Mouse (Mus musculus): ENCODE measurements around the gene Rabgef1. TPM values are rescaled to one million over a fixed set of nuclear protein-coding genes. Genes with fewer than 3 reads are reported as not detected.
A peak's percentile ranks its signal among the peaks of the same experiment; 100 is the strongest.

Rabgef1 gene
- total and polyA plus RNA-seq, 3 experiments: 20.1 to 34.4 (median 26.4) TPM

DNA sequence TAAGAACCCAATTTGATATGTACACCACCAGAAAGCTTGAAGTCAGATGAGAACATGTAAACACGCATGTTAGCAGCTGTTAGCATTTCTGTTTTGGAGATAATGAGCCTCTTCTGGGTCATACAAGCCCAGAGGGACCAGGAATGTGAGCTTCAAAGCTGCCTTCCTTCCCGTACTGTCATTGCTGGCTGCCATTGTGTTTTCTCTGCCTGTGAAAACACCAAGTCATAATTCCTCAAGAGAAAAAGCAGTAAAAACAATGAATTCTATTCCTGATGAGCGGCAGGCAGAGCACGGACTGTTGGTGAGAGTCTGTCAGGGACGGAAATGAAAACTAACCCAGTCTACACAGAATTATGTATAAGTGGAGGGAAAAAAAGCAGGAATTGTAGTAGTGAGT, 47.3 kb upstream of the Rabgef1 start:
- no peak overlapping the region for H3K4me3 ChIP-seq (replicated peaks in 1 of 3; ENCODE audit: low read depth in 2 of 3, low read length in 2 of 3, poor library complexity in 1 of 3)
- no peak overlapping the region for H3K27ac ChIP-seq (ENCODE audit: insufficient read depth, low read depth)
- dilution Hi-C loops (cut with MboI; ENCODE audit: extremely low pct_ligation_motif_present, extremely low pct_unique_long_range_greater_than_20kb, low sequenced_read_pairs) (no loop called here), in situ Hi-C loops (cut with MboI; ENCODE audit: low pct_ligation_motif_present, low pct_unique_long_range_greater_than_20kb, low sequenced_read_pairs) (no loop called here)
- no peak overlapping the region for H3K9ac ChIP-seq (ENCODE audit: insufficient read depth, low read depth)
- TF ChIP-seq ELF1 (IDR thresholded peaks at IDR 0.05; ENCODE audit: low read depth, low read length): no peak
- TF ChIP-seq CTCF (conservative IDR thresholded peaks at IDR 0.05 in 1 of 2, IDR thresholded peaks at IDR 0.05 in 1 of 2; ENCODE audit: low read depth in 2 of 2, low read length in 2 of 2): no peak
- TF ChIP-seq MEF2A (IDR thresholded peaks at IDR 0.05; ENCODE audit: borderline replicate concordance, low read depth, low read length): no peak
- TF ChIP-seq ETS1 (conservative IDR thresholded peaks at IDR 0.05; ENCODE audit: low read depth, low read length): no peak
- H3K79me2 ChIP-seq (replicated peaks; ENCODE audit: control insufficient read depth, extremely low read depth, insufficient read depth, poor library complexity, severe bottlenecking): peaks cover 19% of the 10 kb centered on the region
- H3K36me3 ChIP-seq (replicated peaks in 1 of 2; ENCODE audit: control insufficient read depth in 1 of 2, insufficient read depth in 1 of 2, low read length in 1 of 2): peaks cover 9 to 69% of the 10 kb centered on the region in 2 experiments
- H3K4me1 ChIP-seq (ENCODE audit: control insufficient read depth in 1 of 2, insufficient read depth in 2 of 2): peaks cover 14 to 44% of the 10 kb centered on the region in 2 experiments
- H3K4me2 ChIP-seq (ENCODE audit: insufficient read depth, low read depth, poor library complexity, severe bottlenecking): no peak overlapping the region
- H3K9me3 ChIP-seq (replicated peaks; ENCODE audit: low read length): no peaks in the 10 kb centered on the region
- no peak for DNase-seq (ENCODE audit: extremely low read depth)
- H3K27me3 ChIP-seq (replicated peaks): no peaks in the 10 kb centered on the region

- in situ Hi-C loops (cut with MboI; ENCODE audit: low pct_ligation_motif_present, low pct_unique_long_range_greater_than_20kb, low sequenced_read_pairs): no loop called here
- no peaks in the 10 kb centered on the region for H3K27me3 ChIP-seq (replicated peaks)
- 0 out of 2 replicates have a peak, but pooled peaks cover 2% of the 10 kb centered on the region for H3K79me2 ChIP-seq (replicated peaks; ENCODE audit: control insufficient read depth, extremely low read depth, insufficient read depth, poor library complexity, severe bottlenecking)
- dilution Hi-C loops (cut with MboI; ENCODE audit: extremely low pct_ligation_motif_present, extremely low pct_unique_long_range_greater_than_20kb, low sequenced_read_pairs): no loop called here
- peaks cover 12 to 75% of the 10 kb centered on the region in 2 experiments for H3K36me3 ChIP-seq (replicated peaks in 1 of 2; ENCODE audit: control insufficient read depth in 1 of 2, insufficient read depth in 1 of 2, low read length in 1 of 2)
- H3K9me3 ChIP-seq (replicated peaks; ENCODE audit: low read length): no peaks in the 10 kb centered on the region
- no peak for TF ChIP-seq ZMIZ1 (IDR thresholded peaks at IDR 0.05; ENCODE audit: low read depth, low read length)
- no peak for TF ChIP-seq CTCF (conservative IDR thresholded peaks at IDR 0.05 in 1 of 2, IDR thresholded peaks at IDR 0.05 in 1 of 2; ENCODE audit: low read depth in 2 of 2, low read length in 2 of 2)
- no peak for TF ChIP-seq ELF1 (IDR thresholded peaks at IDR 0.05; ENCODE audit: low read depth, low read length)
- 0 out of 2 replicates have a peak, but pooled peaks have one; percentile 25 for TF ChIP-seq ETS1 (conservative IDR thresholded peaks at IDR 0.05; ENCODE audit: low read depth, low read length)
- TF ChIP-seq BHLHE40 (IDR thresholded peaks at IDR 0.05; ENCODE audit: low read depth, low read length): peak; percentile 74
- TF ChIP-seq IRF4 (IDR thresholded peaks at IDR 0.05; ENCODE audit: low read depth, low read length): no peak
- TF ChIP-seq ZC3H11A (IDR thresholded peaks at IDR 0.05; ENCODE audit: low read depth, low read length): no peak
- TF ChIP-seq USF2 (conservative IDR thresholded peaks at IDR 0.05; ENCODE audit: low read depth, low read length): peak; percentile 45; the same call in 1 of the 2 replicates
- no peak for TF ChIP-seq KAT2A (IDR thresholded peaks at IDR 0.05; ENCODE audit: insufficient replicate concordance, low read length)
- no peak for TF ChIP-seq JUN (IDR thresholded peaks at IDR 0.05; ENCODE audit: insufficient read depth, low read depth, low read length)
- no peak for TF ChIP-seq PAX5 (IDR thresholded peaks at IDR 0.05; ENCODE audit: low read length)
- TF ChIP-seq MAZ (IDR thresholded peaks at IDR 0.05; ENCODE audit: low read depth, low read length): no peak
- TF ChIP-seq POLR2A (IDR thresholded peaks at IDR 0.05; ENCODE audit: low read depth, low read length): no peak
- peak; percentile 61 for TF ChIP-seq USF1 (IDR thresholded peaks at IDR 0.05; ENCODE audit: low read depth, low read length)
- peak; percentile 7; the same call in 1 of the 2 replicates for TF ChIP-seq MEF2A (IDR thresholded peaks at IDR 0.05; ENCODE audit: borderline replicate concordance, low read depth, low read length)
- no peak for TF ChIP-seq CHD2 (IDR thresholded peaks at IDR 0.05; ENCODE audit: low read length)
- TF ChIP-seq E2F4 (IDR thresholded peaks at IDR 0.05; ENCODE audit: insufficient replicate concordance, low read depth, low read length): no peak
- TF ChIP-seq MXI1 (IDR thresholded peaks at IDR 0.05; ENCODE audit: low read depth, low read length): no peak
- no peak for TF ChIP-seq SIN3A (IDR thresholded peaks at IDR 0.05; ENCODE audit: low read length)
- no peak for TF ChIP-seq MAFK (IDR thresholded peaks at IDR 0.05; ENCODE audit: insufficient replicate concordance, low read length)
- TF ChIP-seq TBP (conservative IDR thresholded peaks at IDR 0.05; ENCODE audit: low read depth, low read length): no peak
- no peak for TF ChIP-seq ZKSCAN1 (IDR thresholded peaks at IDR 0.05; ENCODE audit: borderline replicate concordance, low read depth, low read length)
- TF ChIP-seq CHD1 (IDR thresholded peaks at IDR 0.05; ENCODE audit: low read depth, low read length): no peak
- no peak for TF ChIP-seq HCFC1 (IDR thresholded peaks at IDR 0.05; ENCODE audit: low read depth, low read length)
- TF ChIP-seq RAD21 (IDR thresholded peaks at IDR 0.05; ENCODE audit: low read depth, low read length): no peak
- no peak for TF ChIP-seq SMC3 (IDR thresholded peaks at IDR 0.05; ENCODE audit: low read depth, low read length)
- no peak for TF ChIP-seq GABPA (IDR thresholded peaks at IDR 0.05; ENCODE audit: insufficient replicate concordance, low read depth, low read length)
- no peak overlapping the region for H3K4me3 ChIP-seq (replicated peaks in 1 of 3; ENCODE audit: low read depth in 2 of 3, low read length in 2 of 3, poor library complexity in 1 of 3)
- no peak for DNase-seq (ENCODE audit: extremely low read depth)
- H3K4me2 ChIP-seq (ENCODE audit: insufficient read depth, low read depth, poor library complexity, severe bottlenecking): peak overlapping the region; percentile 64
- H3K4me1 ChIP-seq (ENCODE audit: control insufficient read depth in 1 of 2, insufficient read depth in 2 of 2): peaks cover 4 to 22% of the 10 kb centered on the region in 2 experiments; a peak in 3 of 4 replicates
- peak overlapping the region; percentile 40; the same call in 1 of the 2 replicates for H3K9ac ChIP-seq (ENCODE audit: insufficient read depth, low read depth)
- H3K27ac ChIP-seq (ENCODE audit: insufficient read depth, low read depth): peak overlapping the region; percentile 43; the same call in 1 of the 2 replicates
Observed at GRCm38 (mm10) chr5:130128686-130129523, 42.7 kb upstream of the Rabgef1 start.
